Mouse (Mus musculus) ES-Bruce4 (cell line): Measurements from ENCODE around the gene Gucy2d.

Experiments used
- CTCF ChIP-seq: IDR thresholded peaks from one replicate; pipeline ENCODE4 v1.8.1; 2011; ENCODE audit warnings: low read depth, low read length
- EP300 ChIP-seq: IDR thresholded peaks from 2 replicates; pipeline ENCODE4 v1.6.1; 2011; ENCODE audit warnings: low read depth, low read length; ENCODE audit not compliant: insufficient read depth

- TF ChIP-seq EP300: no peak
- TF ChIP-seq CTCF: peak; percentile 92
Observed at GRCm38 (mm10) chr7:98437629-98438028, 2.6 kb upstream of the Gucy2d start.
